Mouse (Mus musculus): ENCODE data around the gene Tmem151a.

Gene Tmem151a

DNA sequence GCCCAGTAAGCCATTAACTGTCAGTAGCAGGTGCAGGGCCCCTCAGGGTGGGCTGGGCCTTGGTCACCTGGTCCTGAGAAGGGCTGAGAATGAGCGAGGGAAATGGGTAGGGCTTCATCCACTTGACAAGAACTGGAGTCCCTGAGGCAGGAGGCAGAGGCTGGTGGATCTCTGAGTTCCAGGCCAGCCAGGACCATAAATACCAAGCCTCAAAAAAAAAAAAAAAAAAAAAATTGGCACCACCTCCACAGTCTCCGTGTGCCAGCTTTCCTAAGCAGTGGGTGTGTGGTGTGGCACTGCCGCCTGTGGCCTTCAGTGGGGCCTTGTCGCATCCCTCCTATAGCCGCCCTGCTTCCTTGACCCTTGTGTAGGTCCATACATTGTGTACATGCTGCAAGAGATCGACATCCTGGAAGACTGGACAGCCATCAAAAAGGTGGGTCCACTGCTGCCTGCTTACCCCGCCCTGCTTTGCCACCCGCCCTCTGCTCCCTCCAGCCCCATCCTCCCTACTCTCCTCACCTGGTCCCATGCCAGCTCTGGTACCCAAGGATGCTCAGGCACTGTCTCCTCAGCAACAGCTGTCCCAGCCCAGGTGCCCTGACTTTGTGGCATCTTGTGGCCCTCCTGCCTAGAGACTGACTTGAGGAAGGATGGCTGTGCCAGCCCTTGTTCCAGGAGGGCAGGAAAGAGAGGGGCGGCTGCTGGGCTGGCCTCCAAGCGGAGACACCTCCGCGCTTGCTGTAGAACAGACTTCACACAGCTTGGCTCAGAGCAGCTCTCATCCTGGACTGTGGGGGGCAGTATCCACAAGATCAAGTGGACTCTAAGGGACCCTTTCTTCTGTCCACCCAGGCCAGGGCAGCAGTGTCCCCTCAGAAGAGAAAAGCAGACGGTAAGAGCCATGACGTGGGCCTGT, 36.9 kb downstream of the Tmem151a start:
- DNase-seq (ENCODE audit: extremely low read depth, insufficient read length, low spot score): no peak

DNA sequence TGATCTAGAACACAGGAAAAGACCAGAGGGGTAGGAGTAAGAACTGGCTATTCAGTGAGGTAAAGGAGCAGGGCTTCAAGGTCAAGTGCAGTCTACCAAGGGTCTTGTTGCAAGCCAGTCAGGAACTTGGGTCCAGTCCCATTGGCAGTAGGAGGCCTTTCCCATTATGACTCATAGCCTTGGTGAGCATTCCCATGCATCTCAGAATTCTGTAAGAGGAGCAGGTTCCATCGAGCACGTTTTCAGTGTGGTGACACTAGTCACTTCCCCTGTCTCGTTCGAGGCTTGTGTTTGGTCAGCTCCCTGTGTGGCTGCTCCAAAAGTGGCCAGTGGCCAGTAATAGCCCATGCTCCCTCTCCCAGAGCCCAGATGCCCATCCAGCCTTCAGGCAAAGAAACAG, 39.8 kb downstream of the Tmem151a start:
- peak; percentile 46 for DNase-seq (ENCODE audit: extremely low read depth, insufficient read length, low spot score)

DNA sequence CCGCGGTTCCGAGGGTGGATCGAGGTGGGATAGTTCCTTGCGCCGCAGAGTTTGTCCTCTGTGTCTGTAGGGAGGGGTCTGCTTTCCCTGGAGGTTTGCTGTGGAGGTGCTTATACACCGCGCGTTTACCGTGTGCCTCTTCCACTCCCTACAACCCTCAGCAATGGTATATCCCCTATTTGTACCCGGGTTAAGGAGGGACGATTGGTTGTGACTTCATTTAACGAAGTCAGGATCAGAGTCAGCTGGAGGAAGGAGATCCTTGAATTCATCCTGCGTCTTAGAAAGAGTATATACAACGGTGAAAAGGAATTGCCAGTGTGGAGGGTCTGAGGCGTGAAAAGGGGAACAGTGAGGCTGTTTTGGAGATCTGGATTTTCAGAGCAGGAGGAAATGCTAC, 43.7 kb downstream of the Tmem151a start:
- DNase-seq (ENCODE audit: extremely low read depth, insufficient read length, low spot score): no peak

DNA sequence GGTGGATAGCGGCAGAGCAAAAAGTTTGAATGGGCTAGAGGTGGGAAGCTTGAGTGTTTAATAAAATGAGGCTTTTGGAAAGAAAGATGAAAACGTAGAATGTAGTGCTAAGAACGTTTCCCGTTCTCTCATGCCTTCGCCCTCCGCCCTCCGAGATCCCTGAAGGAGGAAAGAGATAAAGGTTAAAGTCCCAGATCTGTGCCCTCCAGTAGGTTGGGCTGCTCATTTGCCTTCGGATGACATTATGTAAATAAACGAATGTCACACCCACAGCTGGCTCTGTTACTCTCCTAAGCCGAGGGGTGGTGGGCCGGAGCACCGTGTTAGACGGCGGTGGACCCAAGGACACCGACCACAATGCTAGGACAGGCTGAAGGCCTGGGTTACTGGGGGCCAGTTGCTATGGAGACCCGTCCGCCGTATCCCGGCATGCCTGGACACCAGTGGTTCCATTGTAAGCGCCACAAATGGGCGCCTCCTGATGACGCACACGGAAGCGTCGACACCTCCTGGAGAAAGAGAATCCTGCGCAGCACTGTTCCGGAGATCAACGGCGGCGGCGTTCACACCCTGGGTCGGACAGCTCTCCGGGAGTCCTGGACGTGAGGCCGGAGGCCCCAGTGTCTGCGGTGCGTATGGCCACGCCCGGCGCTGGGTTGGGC, 44.3 kb downstream of the Tmem151a start, which contains the start of gene Brms1:
Brms1 (plus strand) TSS at position 493 of the 662 bp plus-strand sequence.
- peak; percentile 86 for DNase-seq (ENCODE audit: extremely low read depth, insufficient read length, low spot score)

DNA sequence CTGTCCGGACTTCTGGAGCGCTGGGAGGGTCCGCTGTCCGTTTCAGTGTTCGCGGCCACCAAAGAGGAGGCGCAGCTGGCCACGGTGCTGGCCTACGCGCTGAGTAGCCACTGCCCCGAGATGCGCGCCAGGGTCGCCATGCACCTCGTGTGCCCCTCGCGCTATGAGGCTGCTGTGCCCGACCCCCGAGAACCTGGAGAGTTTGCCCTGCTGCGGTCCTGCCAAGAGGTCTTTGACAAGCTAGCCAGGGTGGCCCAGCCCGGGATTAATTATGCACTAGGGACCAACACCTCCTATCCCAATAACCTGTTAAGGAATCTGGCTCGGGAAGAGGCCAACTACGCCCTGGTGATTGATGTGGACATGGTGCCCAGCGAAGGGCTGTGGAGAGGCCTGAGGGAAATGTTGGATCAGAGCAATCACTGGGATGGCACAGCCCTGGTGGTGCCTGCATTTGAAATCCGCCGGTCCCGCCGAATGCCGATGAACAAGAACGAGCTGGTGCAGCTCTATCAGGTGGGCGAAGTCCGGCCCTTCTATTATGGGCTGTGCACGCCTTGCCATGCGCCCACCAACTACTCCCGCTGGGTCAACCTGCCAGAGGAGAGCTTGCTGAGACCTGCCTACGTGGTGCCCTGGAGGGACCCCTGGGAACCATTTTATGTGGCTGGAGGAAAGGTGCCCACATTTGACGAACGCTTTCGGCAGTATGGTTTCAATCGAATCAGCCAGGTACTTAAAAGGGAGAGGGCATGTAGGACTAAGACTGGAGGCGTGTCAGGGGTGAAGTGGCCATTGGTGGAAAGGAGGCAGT, 45.8 kb downstream of the Tmem151a start:
- DNase-seq (ENCODE audit: extremely low read depth, insufficient read length, low spot score): no peak

DNA sequence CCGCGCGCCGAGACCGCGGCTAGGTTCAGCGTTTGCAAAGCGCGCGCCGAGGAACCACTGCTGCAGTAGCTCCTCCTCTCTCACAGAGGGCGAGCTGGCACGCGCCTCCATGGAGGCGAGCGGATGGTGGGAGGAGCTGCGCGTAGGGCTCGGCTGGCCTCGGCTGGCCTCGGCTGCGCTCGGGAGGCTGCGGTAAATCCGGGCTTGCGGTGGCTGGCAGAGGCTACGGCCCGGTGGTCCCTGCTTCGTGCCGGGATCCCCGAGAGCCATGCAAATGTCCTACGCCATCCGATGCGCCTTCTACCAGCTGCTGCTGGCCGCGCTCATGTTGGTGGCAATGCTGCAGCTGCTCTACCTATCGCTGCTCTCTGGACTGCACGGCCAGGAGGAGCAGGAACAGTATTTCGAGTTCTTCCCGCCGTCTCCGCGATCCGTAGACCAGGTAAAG, 46.6 kb downstream of the Tmem151a start, which contains the start of the genes B4gat1 and AC124502.3:
B4gat1 (plus strand) TSS at position 118 of the 448 bp plus-strand sequence.
AC124502.3 (plus strand) TSS at position 183 of the 448 bp plus-strand sequence.
- peak; percentile 92 for DNase-seq (ENCODE audit: extremely low read depth, insufficient read length, low spot score)

DNA sequence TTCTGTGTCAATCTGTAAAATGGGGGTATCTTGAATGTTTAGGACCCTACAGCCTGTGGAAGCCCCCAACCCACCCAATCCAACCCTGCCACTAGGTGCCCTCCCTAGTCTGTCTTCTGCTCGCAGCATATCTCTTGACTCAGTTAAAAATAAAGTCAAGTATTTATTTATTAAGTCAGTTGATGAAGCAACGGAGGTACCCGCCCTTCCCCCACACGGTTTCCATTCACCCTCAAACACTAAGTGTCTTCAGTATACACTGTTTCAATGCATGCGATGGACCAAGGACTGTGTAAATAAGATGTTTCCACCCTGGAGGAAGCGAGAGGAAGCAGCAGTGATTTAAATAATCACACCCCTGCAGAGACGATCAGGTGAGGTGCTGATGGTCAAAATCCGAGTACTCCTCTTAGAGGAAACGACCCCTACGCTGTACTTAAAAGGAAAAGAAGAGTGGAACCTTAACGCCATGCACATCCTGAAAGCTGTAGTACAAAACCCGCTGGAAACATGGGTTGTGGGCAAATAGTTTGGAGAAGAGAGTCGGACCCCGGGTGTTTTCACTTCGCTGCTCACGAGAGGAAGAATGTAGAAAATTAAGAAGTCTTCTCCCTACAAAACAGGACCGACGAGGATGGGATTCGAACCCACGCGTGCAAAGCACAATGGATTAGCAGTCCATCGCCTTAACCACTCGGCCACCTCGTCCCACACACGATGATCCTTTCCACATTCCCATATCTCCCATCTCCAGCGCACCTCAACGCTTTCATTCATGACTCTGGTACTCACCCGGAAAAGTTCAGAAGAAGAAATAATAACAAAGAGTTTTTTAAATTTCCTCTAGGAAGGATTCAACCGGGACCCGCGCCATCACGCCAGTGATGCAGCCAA, 47.4 kb downstream of the Tmem151a start:
- peak; percentile 78 for DNase-seq (ENCODE audit: extremely low read depth, insufficient read length, low spot score)

DNA sequence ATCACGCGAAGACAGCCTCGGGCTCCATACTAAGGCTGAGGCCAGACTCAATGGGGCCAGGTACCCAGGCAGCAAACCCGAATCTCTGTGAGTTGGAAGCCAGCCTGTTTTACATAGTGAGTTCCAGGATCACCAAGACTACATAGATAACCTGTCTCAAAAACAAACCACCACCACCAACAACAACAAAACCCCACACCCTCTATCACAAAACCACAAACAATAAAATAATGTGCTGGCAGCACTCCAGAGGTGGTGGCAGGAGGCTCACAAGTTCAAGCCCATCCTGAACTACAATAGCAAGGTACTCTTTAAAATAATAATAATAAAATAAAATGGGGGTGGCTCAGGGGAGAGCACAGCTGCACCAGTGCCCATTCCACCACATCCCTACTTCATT, 48.8 kb downstream of the Tmem151a start:
- no peak for DNase-seq (ENCODE audit: extremely low read depth, insufficient read length, low spot score)

DNA sequence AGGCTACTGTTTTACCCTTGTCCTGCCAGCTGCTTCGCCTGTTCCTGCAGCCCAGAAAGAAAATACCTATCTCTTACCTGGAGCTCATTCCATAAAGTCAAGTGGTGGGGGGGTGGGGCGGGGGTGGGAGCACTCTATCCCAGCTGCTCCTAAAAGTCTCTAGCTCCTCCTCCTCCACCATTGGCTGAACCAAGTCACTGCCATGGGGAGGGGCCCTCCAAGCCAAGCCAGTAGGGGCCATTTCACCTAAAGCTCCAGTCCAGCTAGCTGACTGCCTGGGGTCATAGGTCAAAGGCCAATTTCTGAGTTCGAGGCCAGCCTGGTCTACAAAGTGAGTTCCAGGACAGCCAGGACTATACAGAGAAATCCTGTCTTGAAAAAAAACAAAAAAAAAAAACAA, 52.6 kb downstream of the Tmem151a start:
- no peak for DNase-seq (ENCODE audit: extremely low read depth, insufficient read length, low spot score)

DNA sequence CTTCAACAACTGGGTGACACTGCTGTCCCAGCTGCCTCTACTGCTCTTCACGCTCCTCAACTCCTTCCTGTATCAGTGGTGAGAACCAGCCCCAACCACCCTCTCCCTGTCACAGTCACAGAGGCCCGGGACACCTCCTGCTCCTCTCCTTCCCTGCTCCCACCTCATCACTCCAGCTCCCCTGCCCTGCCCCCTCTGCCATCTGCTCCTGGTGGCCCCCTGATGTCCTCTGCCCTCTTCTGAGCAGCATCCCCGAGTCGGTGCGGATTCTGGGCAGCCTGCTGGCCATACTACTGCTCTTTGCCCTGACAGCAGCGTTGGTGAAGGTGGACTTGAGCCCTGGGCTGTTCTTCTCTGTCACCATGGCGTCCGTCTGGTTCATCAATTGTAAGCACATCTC, 59.2 kb downstream of the Tmem151a start:
- no peak for DNase-seq (ENCODE audit: extremely low read depth, insufficient read length, low spot score)

DNA sequence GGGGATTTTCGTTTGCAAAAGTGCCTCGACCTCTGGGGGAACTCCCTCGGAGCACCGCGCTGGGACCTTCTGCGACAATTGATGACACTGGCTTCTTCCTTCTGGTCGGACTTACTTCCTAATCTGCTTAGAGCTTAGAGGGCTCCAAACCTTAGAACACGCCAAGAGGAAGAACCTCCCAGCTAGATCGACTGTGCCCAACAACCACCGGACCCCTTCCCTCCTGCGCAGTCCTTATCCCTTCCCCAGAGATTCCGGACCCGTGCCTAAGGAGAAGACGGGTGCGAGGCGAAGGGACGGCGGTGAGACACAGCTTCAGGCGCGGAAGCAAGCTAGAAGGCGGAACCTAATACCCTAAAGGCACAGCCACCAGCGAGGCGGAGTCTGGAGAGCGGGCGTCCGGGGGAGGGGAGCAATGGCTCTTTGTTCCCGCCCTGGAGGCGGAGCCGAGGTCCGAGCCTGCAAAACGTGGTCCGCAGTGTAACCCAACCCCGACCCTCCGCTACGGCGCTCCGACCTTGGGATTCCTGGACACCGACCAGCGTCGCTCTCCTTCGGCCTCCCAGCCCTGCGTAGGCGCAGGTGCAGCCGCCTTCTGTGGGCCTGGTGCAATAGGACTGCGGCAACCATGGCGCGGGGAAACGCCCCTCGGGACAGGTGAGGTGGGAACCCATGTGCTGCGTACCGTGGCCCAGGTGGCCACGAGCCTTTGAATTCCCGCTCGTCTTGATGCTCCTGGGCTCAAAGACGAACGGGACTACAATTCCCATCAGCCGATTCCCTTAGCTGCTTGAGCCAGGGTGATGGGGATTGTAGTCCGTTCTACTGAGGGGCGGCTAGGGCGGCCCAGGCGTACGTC, 61.5 kb downstream of the Tmem151a start, which contains the start of gene Slc29a2:
Slc29a2 (plus strand) TSS at position 240 of the 859 bp plus-strand sequence.
- peak; percentile 94 for DNase-seq (ENCODE audit: extremely low read depth, insufficient read length, low spot score)

DNA sequence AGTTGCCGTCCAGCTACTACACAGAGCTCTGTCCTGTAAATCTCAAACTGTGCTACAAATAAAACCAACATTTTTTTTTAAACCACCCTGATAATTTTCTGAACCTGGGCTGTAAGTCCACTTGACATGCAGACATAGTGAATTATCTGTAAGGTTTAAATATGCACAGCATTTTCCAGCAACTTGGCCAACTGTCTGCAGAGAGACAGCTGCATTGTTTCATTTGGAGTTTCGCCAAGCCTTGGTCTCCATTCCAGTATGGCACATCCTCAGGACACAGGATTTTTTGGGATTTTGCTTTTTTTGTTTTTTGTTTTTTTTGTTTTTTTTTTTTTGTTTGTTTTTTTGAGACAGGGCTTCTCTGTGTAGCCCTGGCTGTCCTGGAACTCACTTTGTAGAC, 63.9 kb downstream of the Tmem151a start:
- no peak for DNase-seq (ENCODE audit: extremely low read depth, insufficient read length, low spot score)

Data from 3134 (cell line).